Mouse (Mus musculus): ENCODE measurements around the gene Plac8. TPM values are rescaled to one million over a fixed set of nuclear protein-coding genes. Genes with fewer than 3 reads are reported as not detected.

The Plac8 gene
- polyA plus RNA-seq, 1 experiment from 2014 or later: 92.7 TPM

DNA sequence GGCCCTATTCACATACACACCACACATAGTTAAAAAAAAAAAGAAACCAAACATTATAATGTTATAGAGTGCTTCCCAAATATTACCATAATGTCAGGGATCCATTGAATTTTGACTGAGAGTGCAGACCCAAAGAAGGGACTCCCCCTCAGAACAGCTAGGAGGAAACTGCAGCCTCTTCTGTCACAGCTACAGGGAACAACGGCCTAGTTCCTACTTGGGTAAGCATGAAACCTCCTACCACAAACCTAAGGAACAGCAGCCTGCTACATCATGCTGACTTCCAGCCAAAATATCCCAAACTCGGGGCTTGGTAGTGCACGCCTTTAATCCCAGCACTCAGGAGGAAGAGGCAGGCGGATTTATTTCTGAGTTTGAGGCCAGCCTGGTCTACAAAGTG lies 22.7 kb downstream of the Plac8 start:
- ChIA-PET POLR2A (no interaction called here), CTCF (interaction anchor here (0.8 to 1.8 kb wide), 3 partner anchors 8 to 126 kb away, joined by 3 to 4 read pairs (median 4); partner anchors contain the start of gene Coq2)
- ATAC-seq (no peak), DNase-seq (ENCODE audit: low read depth, low spot score) (no peak)
- TF ChIP-seq CTCF (IDR thresholded peaks at IDR 0.05): no peak
- in situ Hi-C loops (cut with MboI; ENCODE audit: low pct_unique_long_range_greater_than_20kb): loop anchor here (5.0 to 10.0 kb wide), 3 partner anchors 113 to 365 kb away; no protein-coding TSS in a partner anchor
- H3K27me3 ChIP-seq: no peaks in the 10 kb centered on the region

DNA sequence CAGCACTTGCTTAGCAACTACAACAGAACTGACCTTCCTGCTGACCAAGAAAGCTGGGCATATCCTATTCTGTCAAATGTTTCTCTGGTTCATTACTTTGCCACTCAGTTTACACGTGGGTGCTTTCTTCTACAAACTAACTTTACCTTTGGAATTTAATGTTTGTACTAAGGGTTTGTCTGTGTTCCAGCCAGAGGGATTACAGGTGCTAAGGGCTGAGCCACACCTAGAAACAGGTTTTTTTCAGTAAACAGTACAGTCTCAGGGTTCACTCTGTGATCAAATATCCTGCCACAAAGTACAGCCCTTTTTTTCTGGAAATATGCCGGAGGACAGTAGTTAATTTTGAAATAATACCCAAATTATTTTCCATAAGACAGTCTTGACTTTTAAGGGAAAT lies 23.8 kb downstream of the Plac8 start:
- no peak for TF ChIP-seq CTCF (IDR thresholded peaks at IDR 0.05)
- ATAC-seq (no peak), DNase-seq (ENCODE audit: low read depth, low spot score) (no peak)
- no peaks in the 10 kb centered on the region for H3K27me3 ChIP-seq
- ChIA-PET POLR2A (no interaction called here), CTCF (interaction anchor here (0.7 to 5.4 kb wide), 8 partner anchors 10 to 127 kb away, joined by 3 to 20 read pairs (median 4); partner anchors contain the start of gene Coq2)
- in situ Hi-C loops (cut with MboI; ENCODE audit: low pct_unique_long_range_greater_than_20kb): loop anchor here (5.0 to 10.0 kb wide), 3 partner anchors 114 to 367 kb away; no protein-coding TSS in a partner anchor

DNA sequence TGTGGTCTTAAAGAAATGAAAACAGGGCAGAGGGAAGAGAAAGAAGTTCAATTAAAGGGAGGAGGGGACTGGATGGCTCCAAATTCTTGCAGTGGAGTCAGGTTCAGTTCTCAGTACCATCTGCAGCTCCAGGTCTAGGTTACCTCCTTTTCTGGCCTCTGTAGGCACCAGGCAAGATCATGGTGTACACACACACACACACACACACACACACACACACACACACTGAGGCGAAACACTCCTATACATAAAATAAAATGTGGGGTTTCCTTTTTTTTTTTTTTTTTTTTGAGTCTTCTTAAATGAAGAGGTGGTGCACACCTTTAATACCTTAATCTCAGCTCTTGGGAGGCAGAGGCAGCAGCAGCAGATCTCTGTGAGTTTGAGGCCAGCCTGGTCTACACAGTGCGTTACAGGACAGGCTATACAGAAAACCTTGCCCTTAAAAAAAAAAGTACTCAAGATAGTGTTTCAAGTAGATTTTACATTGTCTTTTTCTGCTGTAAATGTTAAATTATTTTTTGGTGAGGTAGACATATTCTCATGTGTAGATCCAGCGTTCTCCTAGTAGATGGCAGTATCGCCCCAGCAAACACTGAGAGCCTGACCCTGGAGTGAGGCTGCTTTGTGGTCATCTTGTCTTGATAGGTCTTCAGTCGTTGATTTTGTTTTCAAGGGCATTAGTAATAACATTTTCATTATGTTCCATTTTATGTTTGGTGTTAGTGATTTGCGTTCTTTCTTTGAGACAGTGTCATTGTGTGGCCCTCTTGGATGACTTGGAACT lies 25.6 kb downstream of the Plac8 start:
- peak; percentile 86 for TF ChIP-seq CTCF (IDR thresholded peaks at IDR 0.05)
- CTCF ChIA-PET: interaction anchor here (0.8 to 5.4 kb wide), 4 partner anchors 9 to 271 kb away, joined by 3 to 20 read pairs (median 4); partner anchors contain the start of gene Coq2
- no peaks in the 10 kb centered on the region for H3K27me3 ChIP-seq
- POLR2A ChIA-PET: no interaction called here
- in situ Hi-C loops (cut with MboI; ENCODE audit: low pct_unique_long_range_greater_than_20kb): loop anchor here (5.0 to 10.0 kb wide), 3 partner anchors 116 to 368 kb away; no protein-coding TSS in a partner anchor
- DNase-seq (ENCODE audit: low read depth, low spot score) (no peak), ATAC-seq (peak; percentile 31)

DNA sequence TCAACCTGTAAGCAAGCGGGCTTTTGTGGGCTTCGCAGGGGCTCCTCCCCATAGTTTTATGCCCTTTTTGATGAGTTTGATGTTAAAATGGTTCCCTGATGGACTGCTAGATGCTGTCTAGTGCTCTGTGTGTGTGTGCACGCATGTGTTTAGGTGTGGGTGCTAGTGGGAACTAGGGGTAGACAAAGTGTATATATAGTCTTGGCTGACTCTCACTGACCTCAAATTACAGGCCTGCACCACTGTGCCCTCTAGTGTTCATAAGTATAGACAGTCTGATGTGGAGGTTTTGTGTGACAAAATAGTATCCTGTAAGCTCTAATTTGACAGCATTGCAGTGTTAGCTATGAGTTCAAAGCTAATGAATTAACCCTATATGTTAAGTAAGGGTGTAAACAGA lies 35.4 kb downstream of the Plac8 start:
- H3K27me3 ChIP-seq: no peaks in the 10 kb centered on the region
- in situ Hi-C loops (cut with MboI; ENCODE audit: low pct_unique_long_range_greater_than_20kb): no loop called here
- DNase-seq (ENCODE audit: low read depth, low spot score) (no peak), ATAC-seq (no peak)
- CTCF ChIA-PET: interaction anchor here (0.6 to 2.1 kb wide), 17 partner anchors 9 to 138 kb away, joined by 3 to 12 read pairs (median 4); partner anchors contain the start of genes Cops4 and Coq2
- POLR2A ChIA-PET: interaction anchor here (0.6 kb wide), 1 partner anchor 31 kb away, joined by 3 read pairs; no protein-coding TSS in a partner anchor
- TF ChIP-seq CTCF (IDR thresholded peaks at IDR 0.05): peak; percentile 64

DNA sequence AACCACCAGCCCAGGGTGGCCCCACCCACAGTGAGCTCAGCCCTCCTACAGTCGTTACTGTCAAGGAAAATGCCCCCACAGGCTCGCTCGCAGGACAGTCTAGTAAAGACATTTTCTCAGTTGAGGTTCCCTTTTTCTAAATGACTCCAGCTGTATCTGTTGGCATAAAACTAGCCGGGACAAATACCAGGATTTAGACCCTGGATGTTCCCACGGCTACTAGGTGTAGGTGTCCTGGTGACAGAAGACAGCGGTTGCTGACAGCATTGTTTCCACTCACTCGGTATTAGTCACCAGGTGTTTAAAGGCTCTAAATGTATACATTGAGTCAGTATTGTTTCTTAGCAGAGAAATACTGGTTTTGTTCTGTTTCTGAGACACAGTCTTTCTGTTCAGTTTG lies 36.2 kb downstream of the Plac8 start:
- ATAC-seq (no peak), DNase-seq (ENCODE audit: low read depth, low spot score) (no peak)
- TF ChIP-seq CTCF (IDR thresholded peaks at IDR 0.05): no peak
- no peaks in the 10 kb centered on the region for H3K27me3 ChIP-seq
- in situ Hi-C loops (cut with MboI; ENCODE audit: low pct_unique_long_range_greater_than_20kb): no loop called here
- CTCF ChIA-PET: interaction anchor here (0.6 to 2.1 kb wide), 7 partner anchors 8 to 43 kb away, joined by 3 to 12 read pairs (median 5); partner anchors contain the start of gene Cops4
- POLR2A ChIA-PET: no interaction called here

DNA sequence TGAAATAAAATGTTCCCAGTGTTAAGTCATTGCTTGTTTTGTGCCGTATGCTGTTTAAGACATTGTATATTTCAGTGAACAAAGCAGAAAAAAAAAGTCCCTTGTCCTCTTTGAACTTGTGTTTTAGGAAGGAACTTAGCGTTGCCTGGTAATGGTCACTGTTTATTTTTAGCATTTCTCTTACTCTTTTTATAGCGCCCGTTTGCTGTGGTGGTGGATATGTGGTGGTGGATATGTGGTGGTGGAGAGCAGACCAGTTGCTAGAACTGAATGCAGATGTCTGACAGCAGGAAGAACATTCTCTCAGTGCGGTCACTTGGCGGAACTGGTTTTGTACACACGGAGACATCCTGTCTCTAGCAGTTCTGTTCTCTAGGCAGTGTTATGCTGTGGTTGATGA lies 45.9 kb downstream of the Plac8 start:
- TF ChIP-seq CTCF (IDR thresholded peaks at IDR 0.05): no peak
- in situ Hi-C loops (cut with MboI; ENCODE audit: low pct_unique_long_range_greater_than_20kb): no loop called here
- no peaks in the 10 kb centered on the region for H3K27me3 ChIP-seq
- ATAC-seq: no peak
- ChIA-PET CTCF (interaction anchor here (1.2 to 4.0 kb wide), 3 partner anchors 8 to 17 kb away, joined by 3 to 24 read pairs (median 12); no protein-coding TSS in a partner anchor), POLR2A (no interaction called here)
- no peak for DNase-seq (ENCODE audit: low read depth, low spot score)

DNA sequence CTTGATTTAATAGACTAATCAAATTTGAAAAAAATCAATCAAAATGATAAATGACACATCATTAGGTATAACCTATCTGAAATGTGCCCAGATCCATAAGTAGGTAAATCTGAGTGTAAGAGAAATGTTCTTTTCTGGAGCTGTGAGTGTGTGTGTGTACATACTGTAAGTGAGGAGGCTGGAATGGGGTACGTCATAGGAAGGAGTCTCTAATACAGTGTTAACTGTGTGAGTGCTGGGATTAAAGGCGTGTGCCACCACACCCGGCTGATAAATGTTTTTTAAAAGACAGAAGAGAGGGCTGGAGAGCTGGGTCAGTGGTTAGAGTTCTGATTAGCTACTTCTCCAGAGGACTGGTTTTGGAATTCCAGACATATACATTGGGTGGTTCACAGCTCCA lies 46.4 kb downstream of the Plac8 start:
- H3K27me3 ChIP-seq: no peaks in the 10 kb centered on the region
- DNase-seq (ENCODE audit: low read depth, low spot score) (no peak), ATAC-seq (no peak)
- TF ChIP-seq CTCF (IDR thresholded peaks at IDR 0.05): no peak
- ChIA-PET POLR2A (no interaction called here), CTCF (interaction anchor here (1.1 to 4.0 kb wide), 4 partner anchors 9 to 84 kb away, joined by 3 to 24 read pairs (median 6); no protein-coding TSS in a partner anchor)
- in situ Hi-C loops (cut with MboI; ENCODE audit: low pct_unique_long_range_greater_than_20kb): no loop called here

DNA sequence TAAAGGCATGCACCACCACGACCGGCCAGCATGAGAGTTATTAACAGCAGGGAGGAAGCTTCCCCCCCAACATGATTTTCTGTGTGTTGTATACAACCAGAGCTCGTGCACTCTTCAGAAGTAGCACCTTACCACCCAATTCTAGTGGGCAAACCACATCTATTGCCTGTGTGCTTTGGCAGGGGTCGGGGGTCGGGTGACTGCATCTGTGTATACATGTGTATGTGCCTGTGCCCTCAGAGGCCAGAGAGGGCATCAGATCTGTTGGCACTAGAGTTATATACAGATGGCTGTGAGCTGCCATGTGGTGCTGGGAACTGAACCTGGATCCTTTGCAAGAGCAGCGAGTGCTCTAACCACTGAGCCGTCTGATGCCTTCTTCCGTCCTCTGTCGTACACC lies 47.1 kb downstream of the Plac8 start:
- POLR2A ChIA-PET: no interaction called here
- in situ Hi-C loops (cut with MboI; ENCODE audit: low pct_unique_long_range_greater_than_20kb): no loop called here
- ATAC-seq: no peak

DNA sequence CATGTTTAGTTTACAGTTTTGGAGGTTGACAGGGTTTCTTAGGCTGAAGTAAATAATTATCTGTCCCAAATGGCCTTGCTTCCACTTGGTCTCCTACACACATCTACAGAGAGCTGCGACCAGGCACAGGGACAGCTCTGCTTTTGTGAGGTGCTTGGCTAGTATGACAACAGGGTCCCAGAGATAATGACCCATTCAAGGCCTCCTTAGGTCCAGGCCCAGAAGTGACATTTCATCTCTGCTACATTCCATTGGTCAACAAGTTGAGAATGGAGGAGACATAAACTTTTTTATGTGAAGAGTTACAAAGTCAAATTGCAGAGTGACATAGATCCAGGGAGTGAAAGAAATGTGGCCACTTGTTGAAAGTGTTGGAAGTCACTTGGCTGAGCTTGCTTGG lies 48.7 kb downstream of the Plac8 start:
- CTCF ChIA-PET: no interaction called here
- no peak for ATAC-seq
- in situ Hi-C loops (cut with MboI; ENCODE audit: low pct_unique_long_range_greater_than_20kb): no loop called here
- POLR2A ChIA-PET: no interaction called here
- no peak for TF ChIP-seq CTCF (IDR thresholded peaks at IDR 0.05)
- no peaks in the 10 kb centered on the region for H3K27me3 ChIP-seq
- no peak for DNase-seq (ENCODE audit: low read depth, low spot score)

More for the DNA sequence above, 47.1 kb downstream of the Plac8 start:
- CTCF ChIA-PET: interaction anchor here (1.1 to 4.0 kb wide), 3 partner anchors 12 to 84 kb away, joined by 3 to 24 read pairs (median 8); no protein-coding TSS in a partner anchor
- TF ChIP-seq CTCF (IDR thresholded peaks at IDR 0.05): no peak
- H3K27me3 ChIP-seq: no peaks in the 10 kb centered on the region
- no peak for DNase-seq (ENCODE audit: low read depth, low spot score)

DNA sequence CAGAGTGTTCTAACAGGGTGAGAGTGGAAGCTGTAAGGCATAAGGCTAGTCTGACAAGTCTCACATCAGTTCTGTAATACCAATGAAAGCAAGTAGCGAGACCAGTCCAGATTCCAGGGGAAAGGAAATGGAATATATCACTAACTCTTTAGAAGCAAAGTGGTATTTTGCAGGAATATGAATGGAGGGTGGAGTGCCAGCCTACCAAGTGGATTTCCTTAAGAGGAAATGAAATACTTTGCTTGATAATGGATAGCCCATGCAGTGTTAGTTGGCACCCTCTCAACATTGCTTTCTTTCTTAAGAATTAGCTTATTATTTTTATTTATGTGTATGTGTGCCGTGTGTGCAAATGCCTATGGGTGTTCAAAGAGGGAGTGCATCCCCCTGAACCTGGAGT lies 51.8 kb downstream of the Plac8 start:
- DNase-seq (ENCODE audit: low read depth, low spot score): no peak
- H3K27me3 ChIP-seq: no peaks in the 10 kb centered on the region
- CTCF ChIA-PET: interaction anchor here (0.9 to 3.0 kb wide), 2 partner anchors 13 to 17 kb away, joined by 4 to 11 read pairs; no protein-coding TSS in a partner anchor
- no peak for TF ChIP-seq CTCF (IDR thresholded peaks at IDR 0.05)
- ATAC-seq: no peak
- in situ Hi-C loops (cut with MboI; ENCODE audit: low pct_unique_long_range_greater_than_20kb): no loop called here
- POLR2A ChIA-PET: interaction anchor here (0.5 to 0.7 kb wide), 2 partner anchors 15 to 109 kb away, joined by 3 read pairs; no protein-coding TSS in a partner anchor

Measured in Patski (cell line).